Mouse (Mus musculus): ENCODE results near the gene Tmem189.

The Tmem189 gene

DNA sequence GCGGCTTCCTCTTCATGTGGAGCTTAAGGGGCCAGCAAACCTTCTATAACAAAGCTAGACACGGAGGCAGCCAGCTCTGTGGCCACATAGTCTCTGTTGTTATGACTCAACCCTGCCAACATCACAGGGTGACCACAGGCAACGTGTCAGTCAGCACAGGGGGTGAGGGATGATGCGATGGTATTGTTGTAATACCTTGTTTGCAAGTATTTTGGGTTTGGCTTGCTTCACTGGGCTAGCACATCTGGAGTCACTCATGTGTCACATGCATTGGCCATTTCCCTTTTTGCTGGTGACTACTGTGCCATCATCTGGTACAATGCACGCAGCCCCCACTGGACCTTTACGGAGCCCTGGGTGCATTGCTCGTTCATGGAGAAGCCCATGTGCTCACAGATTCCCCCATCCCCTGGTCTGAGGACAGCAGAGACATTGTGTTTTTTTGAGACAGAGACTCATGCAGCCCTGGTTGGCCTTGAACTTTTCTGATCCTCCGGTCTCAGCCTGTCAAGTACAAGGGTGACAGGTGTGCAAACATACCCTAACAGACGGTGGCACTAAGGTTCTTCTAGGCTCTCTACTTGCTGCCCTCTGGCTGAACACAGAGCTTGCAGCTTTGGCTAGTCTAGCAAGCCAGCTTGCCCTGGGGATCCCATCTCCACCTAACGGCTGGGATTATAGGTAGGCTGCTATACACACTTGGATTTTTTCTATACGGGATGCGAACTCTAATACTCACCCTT is 40.2 kb downstream of the Tmem189 start:
- DNase-seq, result no peak

DNA sequence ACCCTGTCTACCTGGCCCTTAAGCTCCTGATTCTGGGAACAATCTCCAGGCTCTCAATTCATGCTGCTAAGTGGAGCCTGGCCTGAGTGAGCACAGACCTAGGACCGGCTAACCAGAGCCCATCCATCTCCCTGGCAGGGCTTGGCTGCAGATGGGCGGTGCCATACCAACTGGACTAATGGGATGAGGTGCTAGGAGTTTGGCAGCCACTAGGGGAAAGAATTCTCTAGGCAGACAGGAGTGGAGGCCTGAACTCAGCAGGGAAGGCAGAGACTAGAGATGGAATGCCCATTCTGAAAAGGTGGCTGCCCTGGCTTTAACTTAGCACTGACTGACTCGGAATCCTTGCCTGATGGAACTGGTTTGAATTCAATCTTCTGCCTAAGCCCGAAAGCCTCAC is 43.2 kb downstream of the Tmem189 start:
- no peak for DNase-seq

DNA sequence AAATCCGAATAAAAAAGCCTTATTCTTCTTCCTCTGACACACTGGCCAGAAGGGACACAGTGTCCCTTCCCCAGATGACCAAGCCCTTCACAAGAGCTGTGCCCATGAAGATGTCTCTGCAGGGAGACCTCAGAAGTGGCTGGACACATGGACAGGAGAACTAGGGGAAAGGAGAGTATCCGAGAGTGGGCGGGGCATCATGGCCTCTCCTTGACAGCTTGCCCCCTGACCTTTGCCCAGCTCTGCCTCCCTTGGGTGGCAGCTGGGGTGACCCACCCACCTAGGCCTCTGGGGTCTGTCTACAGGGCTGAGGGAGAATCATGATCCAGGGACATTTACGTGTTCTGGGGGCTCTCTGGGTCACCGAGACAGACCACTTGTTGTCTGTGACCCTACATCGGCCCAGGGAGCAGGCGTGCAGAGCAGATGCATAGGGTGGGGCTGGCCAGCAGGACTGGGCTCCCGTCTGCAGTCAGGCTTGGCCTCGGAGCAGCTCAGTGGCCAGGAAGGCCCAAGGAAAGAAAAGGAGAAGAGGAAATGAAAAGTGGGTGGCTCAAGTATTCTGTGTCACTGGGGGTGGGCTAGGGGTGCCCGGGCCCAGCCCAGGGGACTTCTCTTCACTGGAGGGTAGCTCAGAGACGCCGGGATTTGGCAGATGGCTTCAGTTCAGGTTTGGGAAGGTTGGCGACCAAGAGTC is 46.1 kb downstream of the Tmem189 start:
- DNase-seq, result peak in 1 of 2 experiments; percentile 58

DNA sequence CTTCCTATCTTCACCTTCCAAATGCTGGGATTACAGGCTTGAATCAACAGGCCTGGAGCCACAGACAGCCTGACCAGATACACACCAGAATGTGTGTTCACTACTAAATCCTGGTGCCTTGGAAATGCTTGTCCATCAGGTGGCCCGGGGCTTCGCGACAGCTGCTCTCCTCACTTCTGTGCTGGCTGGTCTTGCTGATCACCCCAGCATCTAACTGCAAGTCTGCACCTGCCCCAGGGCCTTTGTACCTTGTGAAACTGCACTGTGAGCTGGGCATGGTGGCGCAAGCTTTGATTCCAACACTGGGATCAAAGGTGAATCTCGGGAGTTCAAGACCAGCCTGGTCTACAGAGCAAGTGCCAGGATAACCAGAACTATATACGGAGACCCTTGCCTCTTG is 47.5 kb downstream of the Tmem189 start:
- peak; percentile 51 to 57 for DNase-seq

DNA sequence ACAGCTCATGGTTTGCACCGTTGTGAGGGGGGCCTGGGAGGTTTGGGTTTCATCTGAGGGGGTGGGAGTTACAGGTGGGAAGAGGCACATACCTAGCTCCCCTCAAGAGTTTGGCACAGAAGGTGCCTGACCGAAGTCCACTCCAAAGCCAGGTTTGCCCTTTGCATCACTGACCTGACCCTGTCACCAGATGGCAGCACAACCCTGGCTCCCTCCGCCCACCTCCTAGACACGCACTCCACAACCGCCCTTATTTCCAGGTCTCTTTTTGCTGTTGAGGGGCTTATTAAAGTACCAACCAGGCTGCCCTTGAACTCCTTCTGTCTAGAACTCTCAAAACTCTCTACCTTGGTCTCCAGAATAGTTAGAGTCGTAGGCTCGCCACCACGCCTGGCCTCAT is 48.3 kb downstream of the Tmem189 start:
- DNase-seq, result peak; percentile 80 to 89

DNA sequence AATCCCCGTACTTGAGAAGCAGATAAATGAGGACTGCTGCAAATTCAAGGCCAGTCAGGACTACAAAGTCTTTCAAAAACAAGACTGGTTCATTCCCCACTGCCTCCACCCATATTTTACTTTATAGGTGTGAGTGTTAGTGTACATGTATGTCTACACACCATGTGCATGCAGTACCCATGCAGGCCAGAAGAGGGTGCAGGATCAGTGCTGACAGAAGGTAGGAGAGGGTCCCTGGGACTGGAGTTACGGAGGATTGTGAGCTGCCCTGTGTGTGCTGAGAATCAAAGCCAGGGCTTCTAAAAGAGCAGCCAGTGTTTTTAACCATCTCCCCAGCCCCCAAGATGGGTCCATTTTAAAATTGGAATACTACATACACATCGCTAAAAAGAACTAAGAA is 49.3 kb downstream of the Tmem189 start:
- peak in 1 of 2 experiments; percentile 78 for DNase-seq

DNA sequence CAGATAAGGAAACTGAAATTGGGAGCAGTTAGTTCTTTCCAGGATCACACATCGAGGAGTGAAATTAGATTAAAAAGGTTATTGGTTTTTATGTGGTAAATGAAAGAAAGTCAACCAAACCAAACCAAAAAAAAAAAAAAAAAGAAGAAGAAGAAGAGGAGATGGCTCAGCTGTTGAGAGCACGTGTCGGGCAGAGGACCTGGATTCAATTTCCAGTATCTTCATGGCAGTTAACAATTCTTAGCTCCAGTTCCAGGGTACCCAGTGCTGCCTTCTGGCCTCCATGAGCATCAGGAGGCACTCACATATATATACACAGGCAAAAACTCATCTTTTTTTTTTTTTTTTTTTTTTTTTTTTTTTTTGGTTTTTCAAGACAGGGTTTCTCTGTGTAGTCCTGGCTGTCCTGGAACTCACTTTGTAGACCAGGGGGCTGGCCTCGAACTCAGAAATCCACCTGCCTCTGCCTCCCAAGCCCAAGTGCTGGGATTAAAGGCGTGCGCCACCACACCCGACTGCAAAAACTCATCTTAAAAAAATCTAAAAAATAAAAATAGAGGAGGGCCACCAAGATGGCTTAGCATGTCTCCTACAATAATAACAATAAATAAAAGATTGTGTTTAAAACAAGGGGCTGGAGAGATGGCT is 54.6 kb downstream of the Tmem189 start:
- no peak for DNase-seq

DNA sequence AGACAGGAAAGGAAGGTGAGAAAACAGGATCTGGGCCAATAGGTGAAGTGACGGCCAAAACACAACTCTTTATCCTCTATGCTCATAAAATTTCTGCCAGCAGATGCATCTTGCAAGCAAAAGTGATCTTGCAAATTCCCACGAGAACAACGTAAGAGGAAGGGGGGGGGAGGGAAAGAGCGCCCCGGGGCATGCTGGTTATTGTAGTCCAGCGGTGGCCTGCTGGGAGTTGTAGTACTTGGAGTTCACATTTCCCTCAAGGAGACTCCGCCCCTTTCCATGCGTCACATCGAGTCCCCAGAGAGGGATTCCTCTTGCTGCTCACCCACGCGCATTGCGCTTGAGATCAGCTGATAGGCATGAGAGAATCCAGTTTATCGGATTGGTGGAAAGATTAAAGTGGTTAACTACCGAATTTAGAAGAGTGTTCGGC is 55.3 kb downstream of the Tmem189 start:
- peak; percentile 97 to 98 for DNase-seq

DNA sequence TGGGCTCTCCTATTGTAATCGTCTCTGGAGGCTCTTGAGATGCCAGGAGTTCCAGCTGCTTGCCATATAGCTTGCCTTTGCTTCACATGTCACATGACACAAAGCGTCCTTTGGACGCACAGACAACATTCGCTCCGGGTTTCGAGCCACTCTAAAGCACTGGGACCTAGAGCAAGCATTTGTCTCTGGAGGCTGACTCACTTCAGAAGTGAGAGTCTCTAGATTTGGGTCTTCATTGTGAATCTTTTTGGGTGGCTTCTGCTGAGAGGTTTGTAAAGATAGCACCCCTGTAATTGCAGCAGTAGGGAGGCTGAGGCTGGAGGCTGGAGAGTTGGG is 56.1 kb downstream of the Tmem189 start:
- no peak for DNase-seq

DNA sequence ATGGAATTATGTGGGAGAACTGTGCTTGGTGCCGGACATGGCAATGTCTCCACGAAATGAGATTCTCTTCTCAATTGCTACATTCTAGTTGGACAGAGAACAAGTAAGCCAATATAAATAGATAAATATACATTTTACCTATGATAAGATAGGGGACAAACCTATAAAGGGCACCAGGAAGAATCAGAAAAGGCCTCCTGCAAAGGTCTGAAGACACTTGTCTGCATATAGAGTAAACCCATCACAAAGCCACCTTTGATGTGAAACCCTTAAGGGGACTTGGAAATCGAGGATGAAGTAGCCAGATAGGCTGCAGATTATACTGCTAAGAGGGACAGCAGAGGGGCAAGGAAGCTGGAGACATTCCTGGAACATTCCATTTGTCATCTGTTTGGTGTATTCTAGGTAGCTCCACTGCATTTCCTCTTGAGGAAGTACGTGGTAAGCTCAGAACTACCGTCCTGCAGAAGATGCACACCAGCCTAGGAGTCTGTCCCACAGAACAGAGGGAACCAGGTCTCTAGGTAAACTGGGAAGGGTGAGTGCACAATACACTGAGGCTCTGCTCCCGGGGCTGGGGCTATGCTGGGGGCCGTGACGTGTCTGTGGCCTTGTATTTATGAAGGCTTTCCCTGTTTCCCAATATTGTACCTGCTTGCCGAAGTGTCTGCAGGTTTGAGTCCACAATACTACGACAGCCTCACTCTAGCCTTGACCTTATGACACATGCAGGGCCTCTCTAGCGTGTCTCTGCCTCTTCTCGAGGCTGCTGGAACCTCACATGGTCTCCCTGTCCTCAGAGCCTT is 56.7 kb downstream of the Tmem189 start:
- no peak for DNase-seq

DNA sequence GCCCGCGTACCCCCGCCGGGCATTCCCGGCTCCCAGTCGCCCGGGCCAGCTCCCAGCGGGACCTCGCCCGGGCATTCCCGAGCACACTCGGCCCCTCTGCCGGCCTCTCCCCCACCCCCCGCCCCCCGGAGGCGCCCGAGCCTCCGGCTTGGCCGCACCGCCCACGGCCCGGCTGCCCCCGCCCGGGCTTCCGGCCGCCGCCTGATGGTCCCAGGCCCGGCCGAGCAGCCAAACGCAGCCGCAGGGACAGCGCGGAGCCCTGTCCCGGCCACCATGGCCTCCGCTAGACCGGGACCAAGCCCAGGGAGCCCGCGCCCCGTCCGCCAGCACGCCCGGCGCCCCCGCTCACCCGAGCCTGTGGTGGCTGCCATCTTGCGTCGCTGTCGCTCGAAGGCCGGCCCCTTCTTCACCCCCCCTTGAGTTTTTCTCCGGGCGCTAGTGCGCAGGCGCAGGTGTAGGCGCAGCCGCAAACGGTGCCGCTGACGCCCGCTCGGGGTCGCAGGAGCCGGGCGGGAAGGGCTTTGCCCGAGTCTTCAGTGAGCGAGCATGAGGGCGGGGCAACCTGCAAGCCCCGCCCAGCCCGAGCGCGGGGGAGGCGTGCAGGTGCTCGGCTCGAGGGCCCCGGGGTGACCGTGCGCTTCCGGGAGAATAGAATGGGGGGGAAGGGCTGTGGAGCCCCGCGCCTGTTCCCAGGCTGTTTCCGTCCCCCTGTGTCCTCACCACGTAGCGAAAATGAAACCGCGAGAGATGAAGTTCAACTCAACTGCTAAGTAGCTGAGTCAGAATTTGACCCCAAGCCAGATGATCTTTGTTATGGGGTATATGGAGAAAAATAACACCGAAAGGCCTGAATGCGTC is 57.8 kb downstream of the Tmem189 start, which contains the start of gene Ube2v1:
Gene Ube2v1, minus strand, starts transcription at position 505 of the 858 bp plus-strand sequence.
- peak; percentile 97 for DNase-seq

DNA sequence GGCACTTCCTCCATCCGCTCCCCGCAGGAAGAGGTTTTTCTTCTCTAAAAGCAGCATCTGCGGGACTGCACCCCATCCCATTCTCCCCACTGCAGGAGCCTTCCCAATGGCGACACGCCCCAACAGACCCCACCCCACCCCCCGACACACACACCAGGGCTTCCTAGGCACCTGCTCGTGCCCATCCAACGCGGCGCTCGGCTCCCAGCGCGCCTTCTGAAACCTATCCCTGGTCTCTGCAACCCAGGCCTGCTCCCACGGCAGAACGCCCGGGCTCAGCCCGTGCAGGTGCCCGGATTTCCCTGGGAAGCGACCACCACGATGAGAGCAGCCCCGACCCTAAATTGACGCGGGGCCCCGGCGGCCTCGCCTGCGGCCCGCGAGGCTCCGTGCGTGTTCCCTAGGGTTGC is 58.4 kb downstream of the Tmem189 start:
- DNase-seq, result no peak

DNA sequence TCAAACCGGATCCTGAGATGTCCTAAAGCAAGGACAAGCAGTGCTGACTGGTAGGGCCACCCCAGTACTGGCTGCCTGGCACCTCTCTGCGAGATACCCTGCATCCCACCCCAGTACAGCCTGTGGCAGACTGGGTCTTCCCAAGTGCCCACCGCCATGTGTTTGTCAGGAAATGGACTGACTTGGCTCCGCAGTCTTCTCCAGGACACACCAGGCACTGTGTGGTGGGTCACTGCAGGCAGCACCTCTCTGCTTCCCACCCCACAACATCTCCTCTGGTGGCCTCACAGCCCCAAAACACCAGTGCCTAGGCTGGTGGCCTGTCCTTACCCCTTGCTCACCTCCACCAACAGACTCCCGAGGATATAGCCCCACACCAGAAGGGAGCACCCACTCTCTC is 59.2 kb downstream of the Tmem189 start:
- DNase-seq, result no peak

DNA sequence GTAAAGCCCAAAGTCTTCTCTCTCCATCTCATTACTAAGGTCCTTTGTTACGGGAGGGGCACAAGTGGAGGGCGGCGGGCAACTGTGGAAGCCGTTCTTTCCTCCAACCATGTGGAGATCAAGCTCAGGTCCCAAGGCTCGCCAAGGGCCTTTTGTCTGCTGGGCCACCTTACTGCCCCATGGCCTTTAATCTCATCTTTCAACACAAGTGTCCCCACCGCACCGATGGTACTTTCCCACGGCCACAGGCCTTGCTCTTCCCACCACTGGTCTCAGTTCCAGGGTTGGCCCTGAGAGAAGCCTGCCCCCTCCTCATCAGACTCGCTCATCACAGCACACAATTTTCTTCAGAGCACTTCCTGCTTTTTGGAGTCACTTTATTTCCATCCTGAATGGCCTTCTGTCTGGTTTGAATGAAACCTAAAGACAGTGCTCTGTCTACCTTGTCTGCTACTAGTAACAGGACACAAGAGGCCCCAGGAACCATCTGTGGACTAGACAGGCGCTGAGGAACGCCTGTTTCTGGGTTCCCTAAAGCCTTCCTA is 59.9 kb downstream of the Tmem189 start:
- DNase-seq, result no peak

DNA sequence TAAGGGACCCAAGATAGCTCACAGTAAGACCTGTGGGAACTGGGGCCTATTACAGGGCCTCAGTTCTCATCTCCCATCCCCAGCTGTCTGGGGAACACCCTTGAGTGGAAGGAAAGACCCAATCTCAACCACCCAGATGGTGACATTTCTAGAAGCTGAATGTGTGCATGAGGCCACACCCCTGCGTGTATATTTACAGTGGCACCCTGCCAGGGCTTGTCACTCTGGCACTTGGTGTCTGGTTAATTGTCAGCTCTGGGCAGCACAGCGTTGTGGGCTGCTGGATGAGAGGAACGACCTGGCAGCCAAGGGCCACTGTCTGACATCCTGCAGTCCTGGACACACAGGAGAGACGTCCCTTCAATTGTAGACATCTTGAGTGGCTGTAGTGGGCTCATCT is 60.8 kb downstream of the Tmem189 start:
- peak; percentile 57 to 67 for DNase-seq

DNA sequence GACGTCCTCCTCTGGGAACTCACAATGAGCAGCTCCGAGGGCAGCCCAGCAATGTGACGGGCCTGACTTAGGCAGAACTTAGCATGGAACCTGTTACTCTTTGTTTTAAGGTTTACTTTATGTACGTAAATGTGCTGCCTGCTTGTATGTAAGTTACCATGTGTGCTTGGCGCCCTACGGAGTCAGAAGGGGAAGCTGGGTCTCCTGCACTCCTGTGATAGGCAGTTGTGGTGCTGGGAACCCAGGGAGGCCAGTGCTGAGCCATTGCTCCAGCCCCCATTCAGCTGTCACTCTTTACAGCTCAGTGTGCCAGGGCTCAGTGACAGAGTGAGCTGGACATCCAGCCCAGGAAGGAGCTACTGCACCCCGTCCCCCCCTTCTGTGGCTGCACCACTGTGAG is 62.6 kb downstream of the Tmem189 start:
- no peak for DNase-seq

DNA sequence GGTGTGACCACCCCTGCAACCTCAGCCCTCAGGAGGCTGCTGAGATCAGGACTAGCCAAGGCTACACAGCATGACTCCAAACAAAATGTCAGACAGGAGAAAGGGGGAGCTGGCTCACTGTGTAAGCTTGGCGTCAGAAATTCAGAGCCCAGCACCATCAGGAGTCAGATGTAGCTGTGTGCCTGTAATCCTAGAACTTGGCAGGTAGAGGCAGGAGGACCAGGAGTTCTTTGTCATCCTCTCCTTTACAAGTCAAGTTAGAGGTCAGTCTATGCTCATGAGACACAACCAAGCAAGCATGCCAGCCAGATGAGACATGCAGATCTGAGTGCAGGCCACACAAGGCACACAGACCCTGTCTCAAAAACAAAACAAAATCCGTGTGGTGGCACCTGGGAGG is 64.0 kb downstream of the Tmem189 start:
- no peak for DNase-seq

DNA sequence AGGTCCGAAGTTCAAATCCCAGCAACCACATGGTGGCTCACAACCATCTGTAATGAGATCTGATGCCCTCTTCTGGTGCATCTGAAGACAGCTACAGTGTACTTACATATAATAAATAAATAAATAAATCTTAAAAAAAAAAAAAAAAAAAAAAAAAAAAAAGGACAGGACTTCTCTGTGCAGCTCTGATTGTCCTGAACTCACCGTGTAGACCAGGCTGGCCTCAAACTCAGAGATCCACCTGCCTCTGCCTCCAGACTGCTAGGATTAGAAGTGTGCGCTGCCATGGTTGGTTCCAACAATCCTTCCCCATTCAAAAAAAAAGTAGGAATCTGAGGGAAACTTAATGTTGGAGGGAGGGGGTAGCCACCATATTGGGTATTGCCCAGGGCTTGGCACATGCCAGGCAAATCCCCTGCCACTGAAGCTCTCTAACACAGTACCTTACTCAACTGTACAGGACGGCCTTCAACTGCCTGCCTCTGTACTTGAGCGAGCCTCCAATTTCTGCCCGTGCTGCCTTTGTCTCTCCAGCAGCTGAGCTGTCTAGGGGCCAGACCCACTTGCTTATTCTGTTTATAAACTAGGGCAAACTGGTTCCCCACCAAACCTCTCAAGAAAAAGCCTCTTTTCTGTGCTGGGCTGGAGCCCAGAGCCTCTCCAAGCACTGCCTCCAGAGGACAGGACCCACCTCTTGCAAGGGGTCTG is 65.1 kb downstream of the Tmem189 start:
- DNase-seq, result no peak

DNA sequence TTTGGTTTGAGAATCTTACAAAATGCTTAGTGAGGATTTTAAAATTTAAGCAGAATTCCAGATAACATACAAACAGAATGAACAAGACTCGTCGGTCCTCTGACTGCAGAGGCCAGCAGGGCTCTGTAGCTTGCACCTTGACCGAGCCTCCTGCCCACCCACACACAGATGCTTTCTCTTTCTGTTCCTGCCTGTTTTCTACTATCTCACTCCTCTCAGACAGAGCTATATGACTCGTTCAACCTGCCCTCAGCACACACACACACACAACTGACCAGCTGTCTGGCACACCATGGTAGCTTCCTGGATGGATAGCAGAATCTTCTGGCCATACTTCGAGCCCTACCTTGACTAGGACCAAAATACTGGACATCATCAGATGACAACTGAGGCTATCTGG is 66.7 kb downstream of the Tmem189 start:
- DNase-seq, result no peak

DNA sequence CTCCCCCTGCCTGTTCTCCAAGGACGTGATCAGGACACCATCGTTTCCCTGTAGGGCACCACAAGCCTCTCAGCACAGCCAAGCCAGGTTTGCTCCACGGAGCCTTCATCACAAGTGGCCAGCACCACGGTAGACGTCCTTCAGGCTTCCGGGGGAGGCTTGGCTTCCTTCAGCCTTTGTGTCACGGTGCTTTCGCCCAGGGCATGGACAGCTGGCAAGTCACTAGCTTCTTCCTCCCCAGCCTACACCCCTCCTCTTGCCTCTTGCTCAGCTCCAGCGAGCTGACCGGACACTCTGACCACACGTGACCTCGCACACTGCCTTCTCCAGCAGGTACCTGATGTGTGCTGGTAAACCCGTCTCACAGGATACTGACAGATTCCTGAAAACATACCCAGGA is 67.3 kb downstream of the Tmem189 start:
- peak; percentile 62 to 70 for DNase-seq

Measured in kidney, postnatal 36 days (tissue).